Mouse (Mus musculus) lung, postnatal 25 days (tissue): ENCODE measurements at regions not wholly inside any gene's neighbourhood (a gene's known extent, or its start where the extent isn't known, plus 50 kb on each side); places are given as distances from the start of the nearest gene placed in this dataset.

Experiments used
- DNase-seq: peaks from one replicate; pipeline ENCODE4 v3.0.0; 2022; ENCODE audit warnings: low spot score

GRCm38 (mm10) chr1:69746575-69747290 is 59.7 kb upstream of the Ikzf2 start:
- DNase-seq = no peak

DNA sequence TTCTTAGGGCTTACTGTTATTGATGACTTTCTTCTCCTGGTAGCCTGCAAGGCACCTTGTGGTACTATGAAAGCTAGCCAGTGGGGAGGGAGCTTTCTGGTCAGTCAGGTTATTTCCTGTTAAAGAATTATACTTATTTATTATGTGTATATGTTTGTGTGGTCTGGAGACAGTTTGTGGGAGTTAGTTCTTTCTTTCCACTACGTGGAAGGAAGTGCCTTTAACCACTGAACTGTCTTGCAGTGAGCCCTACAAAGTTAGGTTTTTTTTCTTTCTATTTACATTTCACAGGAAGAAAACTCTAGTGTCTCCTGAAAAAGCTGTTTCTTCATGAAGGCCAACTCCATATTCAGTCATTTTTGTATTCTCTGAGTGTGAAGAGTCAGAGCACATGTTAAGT is 65.7 kb upstream of the Ikzf2 start:
- no peak for DNase-seq

DNA sequence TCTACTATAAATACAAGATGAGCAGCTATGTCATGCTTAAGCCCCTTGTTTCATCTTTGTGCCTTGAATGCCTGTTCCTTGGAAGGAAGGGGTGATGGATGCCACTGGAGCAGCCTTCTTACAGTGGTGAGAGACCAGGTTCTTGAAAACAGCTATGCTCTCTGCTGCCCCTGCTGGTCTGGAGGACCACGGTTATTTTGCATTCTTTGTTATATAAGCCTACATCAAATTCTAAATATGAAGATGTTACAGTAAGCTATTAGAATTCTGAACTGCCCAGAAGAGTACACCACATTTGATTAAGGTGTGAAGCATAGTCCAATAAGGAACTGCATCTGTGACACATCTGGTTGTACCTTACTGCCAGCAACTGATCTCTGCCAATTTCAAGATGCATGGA is 69.1 kb upstream of the Spag16 start:
- DNase-seq = no peak

- no peak for DNase-seq
These were observed 67.2 kb upstream of the Spag16 start for GRCm38 (mm10) chr1:69759544-69759943.

- DNase-seq = peak; percentile 2
These were observed 58.1 kb upstream of the Spag16 start for GRCm38 (mm10) chr1:69768714-69769113.

DNA sequence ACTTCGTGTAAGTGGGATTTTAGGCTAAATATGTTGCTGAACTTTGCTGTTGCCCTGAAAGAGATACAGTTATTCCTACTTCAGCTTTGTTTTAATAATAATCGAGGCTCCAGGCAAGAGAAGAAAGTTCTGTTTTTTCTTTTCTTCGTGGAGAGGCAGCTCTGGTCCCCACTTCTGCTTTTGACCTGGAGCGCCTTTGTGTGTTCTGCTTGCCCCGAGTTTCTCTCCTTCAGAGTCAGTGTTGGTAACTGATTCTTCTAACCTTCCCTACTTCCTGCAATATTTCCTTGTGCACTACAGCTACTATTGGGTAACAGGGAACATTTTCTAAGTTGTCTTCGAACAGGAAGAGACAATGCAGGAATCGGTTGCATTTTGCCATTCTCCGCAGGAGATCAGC is 56.6 kb upstream of the Spag16 start:
- DNase-seq = no peak

DNA sequence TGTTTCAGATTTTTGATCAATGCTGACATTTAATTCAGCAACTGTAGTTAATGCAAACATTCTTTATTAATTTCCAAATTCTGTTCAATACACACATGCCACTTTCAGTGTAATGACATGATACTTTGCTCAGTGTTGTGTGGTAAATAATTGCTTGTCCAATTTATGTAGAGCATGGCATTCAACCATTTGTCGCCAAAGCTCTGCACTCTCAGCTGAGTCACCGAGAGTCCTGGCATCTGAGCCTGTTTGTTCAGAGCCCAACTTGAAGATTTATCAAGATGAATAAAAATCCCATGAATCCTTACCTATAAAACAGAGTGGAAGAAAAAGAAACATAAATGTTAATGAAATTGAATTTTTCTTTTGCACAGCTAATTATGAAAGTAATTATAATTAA is 55.3 kb upstream of the Spag16 start:
- DNase-seq = no peak

GRCm38 (mm10) chr1:69775589-69775988 is 51.2 kb upstream of the Spag16 start:
- peak; percentile 7 for DNase-seq
